Mouse (Mus musculus) activated CD4-positive, CD25-positive, alpha-beta regulatory T cell, adult 4 months (primary cell): Measurements from ENCODE around the gene Caprin2. TPM values are rescaled to one million over a fixed set of nuclear protein-coding genes. Genes with fewer than 3 reads are reported as not detected.

ENCODE experiments used
- ATAC-seq: one replicate; pipeline ENCODE4 v1.8.0; 2017
- polyA plus RNA-seq, 2 experiments: library from polyadenylated mRNA; unstranded; fragments of 100-300 nt; shearing (Covaris generic); gene quantifications; one replicate each; pipeline ENCODE4 v1.2.1; 2017

Gene Caprin2
- polyA plus RNA-seq, 2 experiments from 2014 or later, result 2.9 to 3.7 TPM

DNA sequence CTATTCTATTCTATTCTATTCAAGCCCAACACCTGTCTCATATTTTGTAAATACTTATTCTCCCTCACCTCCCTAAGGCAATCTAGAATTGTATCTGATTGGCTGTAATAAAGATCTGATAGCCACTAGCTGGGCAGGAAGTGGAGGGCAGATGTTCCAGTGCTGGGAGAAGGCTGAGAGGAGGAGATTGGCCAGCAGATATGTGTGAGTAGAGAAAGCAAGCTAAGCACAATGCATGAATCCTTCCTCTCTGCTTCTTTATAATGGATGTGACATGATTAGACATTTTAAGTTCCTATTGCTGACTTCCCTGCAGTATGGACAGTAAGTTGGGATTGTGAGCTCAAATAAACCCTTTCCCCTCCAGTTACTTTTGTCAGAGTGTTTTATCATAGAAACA is 57.6 kb downstream of the Caprin2 start:
- no peak for ATAC-seq

DNA sequence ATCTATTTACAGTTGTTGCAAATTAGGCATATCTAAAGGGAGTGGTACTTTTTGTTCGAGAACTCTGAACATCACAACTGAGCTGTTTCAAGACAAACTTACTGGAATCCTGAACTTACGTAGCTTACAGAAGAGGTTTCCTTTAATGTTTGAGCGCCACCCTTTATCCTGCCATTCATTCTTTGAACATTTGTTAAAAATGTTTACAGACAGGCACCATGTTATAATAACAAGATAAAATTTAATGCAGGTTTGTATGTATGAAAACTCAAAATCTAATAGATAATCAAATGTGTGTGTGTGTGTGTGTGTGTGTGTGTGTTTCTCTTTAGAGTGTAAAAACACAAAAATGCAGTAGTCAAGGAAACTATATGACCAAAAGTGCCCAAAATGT is 64.3 kb downstream of the Caprin2 start:
- ATAC-seq, result peak; percentile 33

DNA sequence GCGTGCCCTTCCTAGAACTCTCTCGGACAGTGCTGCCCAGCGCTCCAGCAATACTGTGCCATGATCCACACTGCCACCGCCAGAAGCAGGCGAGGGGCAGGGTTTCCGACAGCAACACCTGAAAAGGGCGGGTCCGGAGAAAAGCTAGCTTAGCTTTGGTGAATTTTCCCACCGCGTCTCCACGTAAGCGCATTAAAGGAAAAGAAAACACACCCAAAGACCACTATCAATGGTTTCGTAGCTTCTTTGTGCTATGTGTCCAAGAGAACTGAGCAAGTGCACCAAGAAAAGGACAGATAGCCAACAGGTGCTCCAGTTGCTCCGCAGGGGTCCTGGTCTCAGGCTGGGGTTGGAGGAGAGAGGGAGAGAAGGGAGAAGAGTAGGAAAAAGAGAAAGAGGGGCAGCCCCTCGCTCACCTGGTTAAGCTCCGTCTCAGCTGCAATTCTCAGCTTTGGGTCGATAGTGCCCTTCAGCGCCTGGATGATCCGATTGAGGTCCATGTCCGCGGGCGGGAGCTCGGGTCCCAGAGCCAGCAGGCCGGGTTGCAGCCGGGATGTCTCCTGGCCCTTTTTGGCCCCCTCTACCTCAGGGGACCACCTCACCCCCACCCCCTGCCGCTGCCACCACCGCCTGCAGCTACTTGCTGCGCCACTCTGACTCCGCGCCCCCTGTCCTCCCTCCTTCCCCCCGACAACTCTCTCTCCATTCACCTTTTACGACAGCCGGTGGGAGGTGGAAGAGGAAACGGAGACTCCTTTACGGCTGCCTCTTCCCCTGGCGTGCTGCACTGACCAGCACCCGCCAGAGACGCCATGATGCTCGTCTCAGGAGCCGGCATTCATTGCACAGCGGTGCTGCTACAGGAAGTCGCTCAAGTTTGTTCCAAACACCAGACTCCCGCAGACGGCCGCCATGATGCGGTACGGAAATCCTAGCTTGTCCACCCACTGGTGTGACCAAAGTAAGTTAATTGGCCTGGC is 65.0 kb downstream of the Caprin2 start, which contains the start of gene Ipo8:
Gene Ipo8, minus strand, starts transcription at position 720 of the 980 bp plus-strand sequence.
- peak; percentile 98 for ATAC-seq

DNA sequence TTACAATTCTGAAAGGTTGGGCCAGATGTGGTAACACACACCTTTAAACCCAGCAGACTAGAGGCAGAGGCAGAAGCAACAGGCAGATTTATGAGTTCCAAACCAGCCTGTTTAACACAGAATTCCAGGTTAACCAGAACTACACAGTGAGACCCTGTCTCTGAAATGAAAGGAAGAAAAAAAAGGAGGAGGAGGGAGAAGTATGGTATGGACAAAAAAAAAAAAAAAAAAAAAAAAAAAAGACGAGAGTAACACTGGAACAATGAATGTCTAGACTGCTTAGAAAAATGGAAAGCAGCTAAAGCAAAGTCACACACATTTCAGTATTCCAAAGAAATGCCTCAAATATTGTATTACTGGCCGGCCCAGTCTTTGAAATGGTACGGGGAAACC is 65.7 kb downstream of the Caprin2 start:
- ATAC-seq, result no peak

DNA sequence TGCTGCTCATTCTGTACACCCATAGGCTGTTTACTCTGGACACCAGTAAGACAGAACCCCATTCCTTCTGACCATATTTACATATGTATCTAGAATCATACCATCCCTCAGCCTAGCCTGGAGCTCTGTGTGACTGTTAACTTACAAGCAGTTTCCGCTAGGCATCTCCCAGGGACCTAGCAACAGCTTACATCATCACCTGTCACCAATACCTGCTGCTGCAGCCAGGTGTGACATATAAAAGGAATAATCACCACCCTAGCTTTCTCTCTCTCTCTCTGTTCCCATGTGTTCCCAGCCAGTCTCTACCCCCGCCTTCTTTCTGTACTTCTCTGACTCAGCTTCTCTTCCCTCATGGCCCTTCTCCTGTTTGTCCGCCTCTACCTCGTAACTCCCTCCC is 69.9 kb downstream of the Caprin2 start:
- no peak for ATAC-seq

DNA sequence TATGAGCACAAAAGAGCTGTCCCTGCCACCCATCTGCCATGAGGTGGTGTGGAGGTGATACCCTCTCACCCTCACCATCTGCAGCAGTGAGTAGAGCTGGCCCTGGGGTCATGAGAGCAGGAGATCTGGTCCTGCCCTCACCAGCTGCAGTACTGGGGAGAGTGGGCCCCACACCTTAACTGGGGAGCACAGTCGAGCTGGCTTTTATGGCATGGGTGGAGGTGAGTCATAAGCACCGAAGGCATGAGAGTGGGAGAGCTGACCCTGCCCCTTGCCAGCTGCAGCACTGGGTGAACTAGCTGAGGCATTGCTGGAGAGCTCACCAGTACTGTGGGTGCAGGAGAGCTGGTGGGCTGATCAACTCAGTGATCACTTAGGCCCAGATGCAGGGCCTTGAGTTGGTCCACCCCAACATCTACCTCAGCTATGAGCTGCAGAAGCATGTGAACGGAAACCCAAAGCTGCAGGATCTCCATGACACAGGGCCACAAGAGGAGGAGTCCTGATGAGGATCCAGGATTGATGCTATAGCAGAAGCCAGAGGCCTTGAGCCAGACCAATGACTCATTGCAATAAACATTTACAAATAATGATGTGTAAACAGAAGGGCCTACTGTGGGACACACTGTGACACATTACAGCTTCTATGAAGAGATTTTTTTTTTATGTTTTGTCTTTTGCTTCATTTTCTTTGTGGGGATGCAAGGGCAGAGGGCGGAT is 77.3 kb downstream of the Caprin2 start:
- ATAC-seq, result no peak

DNA sequence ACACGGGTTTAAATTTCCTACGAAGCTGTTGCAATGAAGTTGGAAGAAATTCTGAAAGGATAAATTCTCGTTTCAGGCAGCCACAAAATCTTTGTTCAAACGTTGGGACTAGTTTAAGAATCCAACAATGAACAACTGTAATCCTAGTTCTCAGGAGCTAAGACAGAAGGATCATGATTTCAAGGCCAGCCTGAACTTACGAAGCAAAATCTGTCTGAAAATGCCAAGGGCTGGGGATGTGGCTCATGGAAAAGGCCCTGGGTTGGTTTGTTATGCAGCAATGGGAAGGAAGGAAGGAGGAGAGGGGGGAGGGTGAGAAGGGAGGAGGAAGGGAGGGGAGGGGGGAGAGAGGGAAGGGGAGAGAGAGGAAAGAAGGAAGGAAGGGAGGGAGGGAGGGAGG is 79.3 kb downstream of the Caprin2 start:
- no peak for ATAC-seq

DNA sequence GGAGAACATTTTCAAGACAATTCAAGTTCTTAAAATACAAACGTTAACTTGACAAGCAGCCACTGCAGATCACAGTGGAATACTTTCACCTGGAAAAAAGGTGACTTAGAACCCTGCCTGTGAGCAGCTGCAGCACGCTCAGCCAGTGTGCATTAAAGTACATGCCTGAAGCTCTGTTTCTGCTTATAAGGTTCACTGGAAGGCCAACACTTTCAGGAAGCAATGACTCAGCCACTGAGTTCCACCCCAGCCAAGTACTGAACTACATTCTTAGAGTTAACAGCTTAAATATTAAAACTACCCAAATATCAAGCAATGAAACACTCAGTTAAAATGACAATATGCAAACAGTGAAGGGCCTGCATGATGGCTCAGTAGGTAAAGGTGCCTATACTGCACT is 84.9 kb downstream of the Caprin2 start:
- no peak for ATAC-seq

DNA sequence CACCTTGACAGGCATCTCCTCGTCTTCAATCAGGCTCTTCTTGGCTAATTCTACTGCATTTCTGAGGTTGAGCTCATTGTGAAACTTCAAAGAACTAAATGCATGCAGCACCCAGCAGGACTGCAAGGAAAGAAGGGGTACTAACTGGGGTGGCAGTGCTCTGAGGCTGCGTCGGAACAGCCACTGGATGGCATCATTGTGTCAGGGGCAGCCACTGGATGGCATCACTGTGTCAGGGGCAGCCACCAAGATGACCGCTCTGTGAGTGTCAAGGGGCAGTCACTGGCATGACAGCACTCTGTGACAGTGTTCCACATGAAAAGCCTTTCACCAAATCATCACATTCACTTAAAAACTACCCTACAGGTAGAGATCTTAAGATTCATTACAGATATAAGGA is 96.3 kb downstream of the Caprin2 start:
- ATAC-seq, result no peak

DNA sequence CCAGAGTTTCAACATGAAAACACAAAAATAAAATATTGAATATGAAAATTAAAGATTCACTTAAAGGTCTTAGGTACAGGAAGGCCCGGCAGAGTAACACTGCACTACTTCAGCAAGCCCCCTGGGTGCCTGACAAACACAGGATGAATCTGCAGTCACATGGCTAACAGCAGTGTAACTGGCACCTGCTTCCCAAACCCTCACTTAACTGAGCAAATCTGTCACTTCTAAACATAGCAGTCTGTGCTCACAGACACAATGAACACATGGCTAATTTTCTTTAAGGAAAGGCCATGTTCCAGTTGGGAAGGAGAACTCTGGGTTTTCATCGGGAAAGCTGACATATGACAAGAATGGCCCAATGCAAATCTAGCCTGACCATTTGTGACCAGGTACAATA is 100.9 kb downstream of the Caprin2 start:
- no peak for ATAC-seq

Other genes starting within 250 kb of the Caprin2 start
- gene Ipo8, start 64.8 kb downstream of the Caprin2 start, polyA plus RNA-seq, result 10 to 100 TPM; 18.5 to 18.6 TPM
- gene Sinhcaf, start 50.2 kb upstream of the Caprin2 start, polyA plus RNA-seq, result 10 to 100 TPM; 61.4 to 62.9 TPM
- under 1 TPM; 0.45 to 0.98 TPM for gene Dennd5b, start 205.4 kb upstream of the Caprin2 start, polyA plus RNA-seq
- gene Gm10203, start 233.9 kb upstream of the Caprin2 start, polyA plus RNA-seq, result not detected
- gene Etfbkmt, start 243.6 kb upstream of the Caprin2 start, polyA plus RNA-seq, result 10 to 100 TPM; 75.2 to 93.2 TPM